Mouse (Mus musculus) retina, adult 2 months (tissue): ENCODE measurements around the gene Clec11a.
"Not testable (repeated sequence)": the region's sequence is repeated elsewhere in the genome, so short reads cannot be mapped to it uniquely, and the experiment has no call there.

Source experiments
- DNase-seq: peaks from one replicate; pipeline ENCODE4 v3.0.0-alpha.2; 2012; ENCODE audit warnings: low read depth, low spot score

The Clec11a gene

DNA sequence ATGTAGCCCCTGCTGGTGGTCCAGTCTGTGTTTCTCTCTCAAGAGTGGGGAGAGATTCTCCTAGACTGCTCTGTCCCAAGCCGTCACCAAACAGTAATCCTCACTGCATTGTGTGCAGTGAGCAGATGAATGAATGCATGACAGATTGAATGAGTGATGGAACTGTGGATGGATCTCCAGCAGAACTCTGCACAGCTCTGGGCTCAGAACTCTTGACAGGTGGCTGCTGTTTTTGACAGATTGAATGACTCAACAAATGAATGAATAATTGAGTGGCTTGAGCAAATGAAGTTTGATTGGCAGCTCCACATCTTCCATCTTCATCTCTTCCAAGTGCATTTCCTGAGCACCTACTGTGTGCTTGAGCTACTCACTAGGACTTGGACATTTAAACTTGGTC is 15.6 kb upstream of the Clec11a start:
- no peak for DNase-seq

- no peak for DNase-seq
Observed at GRCm38 (mm10) chr7:44320886-44321285, 14.2 kb upstream of the Clec11a start.

DNA sequence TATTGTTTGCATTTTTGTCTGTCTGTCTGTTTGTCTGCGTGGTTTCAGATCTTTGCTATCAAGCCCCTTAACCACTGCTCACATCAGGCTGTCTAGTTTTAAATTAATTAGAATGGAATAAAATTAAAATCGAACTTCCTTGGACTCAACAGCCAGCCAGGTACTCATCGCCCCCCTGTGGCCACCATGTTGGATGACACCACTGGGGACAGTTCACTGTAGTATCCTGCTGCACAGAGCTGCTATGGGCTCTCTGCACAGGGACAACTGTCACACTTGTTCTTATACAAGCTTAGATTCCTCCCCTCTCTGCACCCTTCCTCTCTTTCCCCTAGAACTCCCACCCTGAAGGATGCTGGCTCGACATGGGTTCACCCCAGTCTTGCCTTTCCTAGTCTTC is 11.2 kb upstream of the Clec11a start:
- no peak for DNase-seq

DNA sequence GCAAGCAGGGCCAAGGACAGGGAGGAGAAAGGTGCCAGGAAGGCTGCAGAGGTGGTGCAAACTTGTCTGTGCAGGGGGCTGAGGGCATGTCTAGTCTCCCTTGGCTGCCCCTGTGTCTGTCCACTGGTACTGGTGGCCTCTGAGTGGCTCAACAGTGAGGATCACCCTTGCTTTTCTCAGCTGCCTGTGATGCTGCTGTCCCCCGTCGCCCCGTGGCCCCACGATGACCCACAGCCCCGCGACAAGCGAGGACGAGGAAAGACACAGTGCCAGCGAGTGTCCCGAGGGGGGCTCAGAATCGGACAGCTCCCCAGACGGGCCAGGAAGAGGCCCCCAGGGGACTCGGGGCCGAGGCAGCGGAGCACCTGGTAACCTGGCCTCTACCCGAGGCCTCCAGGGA is 5.8 kb upstream of the Clec11a start:
- no peak for DNase-seq

- no peak for DNase-seq
Observed at GRCm38 (mm10) chr7:44311713-44312304, 5.1 kb upstream of the Clec11a start.

GRCm38 (mm10) chr7:44310878-44311712 is 4.4 kb upstream of the Clec11a start:
- no peak for DNase-seq

DNA sequence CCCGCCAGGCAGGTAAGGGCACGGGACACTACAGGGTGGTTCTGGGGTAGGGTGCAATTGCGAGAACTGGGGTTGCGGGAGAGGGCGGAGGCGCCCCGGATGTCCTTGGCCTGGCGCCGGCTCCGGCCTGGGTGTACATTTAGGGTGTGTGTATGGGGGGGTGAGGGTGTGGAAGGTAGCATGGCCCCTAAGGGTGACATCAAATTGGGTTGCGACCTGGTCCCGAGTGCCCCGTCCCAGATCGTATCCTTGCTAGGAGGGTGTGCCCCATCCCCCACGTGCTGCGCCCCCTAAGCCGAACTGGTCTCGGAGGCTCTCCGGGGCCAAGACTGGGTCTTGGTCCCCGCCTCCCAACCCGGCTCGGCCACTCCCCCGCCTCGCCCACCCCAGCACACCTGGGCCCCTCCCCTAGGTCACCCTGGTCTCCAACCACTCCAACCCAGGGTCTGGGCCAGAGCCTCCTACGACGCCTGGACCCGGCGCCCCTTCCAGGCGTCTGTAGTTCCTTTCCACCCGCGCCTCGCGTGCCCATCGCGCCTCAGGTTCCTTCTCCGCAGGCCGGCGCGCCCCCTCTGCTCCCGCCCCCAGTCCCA is 3.7 kb upstream of the Clec11a start:
- no peak for DNase-seq

GRCm38 (mm10) chr7:44309475-44310284 is 3.0 kb upstream of the Clec11a start, which contains the start of gene Shank1:
TSS of gene Shank1 (plus strand) at chr7:44310253.
- DNase-seq = no peak

DNA sequence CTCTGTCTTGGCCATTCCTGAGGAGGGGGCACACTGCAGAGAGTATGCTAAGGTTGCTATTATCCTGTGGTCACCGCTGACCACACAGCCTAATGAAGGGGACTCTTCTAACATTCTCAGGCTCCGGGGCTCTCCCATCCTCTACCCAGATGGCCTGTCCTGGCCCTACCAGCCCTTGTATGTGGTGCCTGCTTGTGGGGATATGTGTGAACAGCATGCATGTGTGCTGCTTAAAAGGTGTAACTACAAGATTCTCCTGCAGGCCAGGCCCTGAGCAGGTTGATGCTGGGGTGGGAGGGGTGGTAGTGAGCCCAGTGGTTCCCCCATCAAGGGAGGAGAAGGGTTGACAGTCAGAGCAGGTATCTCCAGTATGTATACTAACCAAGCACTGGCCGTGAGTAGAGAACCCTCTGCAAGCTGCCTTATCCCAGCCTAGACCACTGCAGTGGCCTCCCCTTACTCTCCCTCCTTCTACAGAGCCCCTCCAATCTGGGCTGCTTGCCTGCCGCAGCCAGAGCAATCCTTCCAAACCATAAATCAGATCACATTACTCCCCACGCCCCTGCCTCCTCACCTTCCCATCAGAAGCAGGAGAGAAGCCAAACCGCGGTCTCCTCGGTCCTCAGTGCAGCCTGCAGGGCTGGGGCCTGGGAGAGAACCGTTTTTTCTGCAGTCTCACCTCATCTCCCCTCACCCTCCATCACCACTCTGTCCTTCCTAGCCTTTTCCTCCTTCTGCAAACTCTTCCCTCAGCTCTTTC is 739 bp upstream of the Clec11a start:
- no peak for DNase-seq

DNA sequence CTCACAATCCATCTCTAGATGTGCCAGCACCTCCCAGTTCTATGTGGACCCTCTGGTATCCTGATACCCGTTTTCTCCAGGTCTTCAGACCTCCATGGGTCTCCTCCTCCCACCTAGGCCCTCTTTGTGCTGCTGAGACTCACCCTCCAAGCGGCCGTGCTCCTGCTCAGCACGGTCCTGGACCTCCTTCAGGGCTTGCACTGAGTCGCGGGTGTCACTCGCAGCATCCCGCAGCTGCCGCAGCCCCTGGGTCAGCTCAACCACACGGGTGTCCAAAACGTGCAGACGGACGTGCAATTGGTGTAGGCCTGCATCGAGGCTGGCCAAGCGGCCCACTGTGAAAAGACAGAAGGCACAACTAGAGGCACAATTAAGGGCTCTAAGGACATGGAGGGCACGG is 1.0 kb downstream of the Clec11a start:
- DNase-seq = no peak

- DNase-seq = peak; percentile 98
Observed at GRCm38 (mm10) chr7:44304775-44305641, 1.7 kb downstream of the Clec11a start.

- DNase-seq = no peak
Observed at GRCm38 (mm10) chr7:44304463-44304774, 2.3 kb downstream of the Clec11a start.

GRCm38 (mm10) chr7:44303346-44304340 is 3.1 kb downstream of the Clec11a start:
- no peak for DNase-seq

DNA sequence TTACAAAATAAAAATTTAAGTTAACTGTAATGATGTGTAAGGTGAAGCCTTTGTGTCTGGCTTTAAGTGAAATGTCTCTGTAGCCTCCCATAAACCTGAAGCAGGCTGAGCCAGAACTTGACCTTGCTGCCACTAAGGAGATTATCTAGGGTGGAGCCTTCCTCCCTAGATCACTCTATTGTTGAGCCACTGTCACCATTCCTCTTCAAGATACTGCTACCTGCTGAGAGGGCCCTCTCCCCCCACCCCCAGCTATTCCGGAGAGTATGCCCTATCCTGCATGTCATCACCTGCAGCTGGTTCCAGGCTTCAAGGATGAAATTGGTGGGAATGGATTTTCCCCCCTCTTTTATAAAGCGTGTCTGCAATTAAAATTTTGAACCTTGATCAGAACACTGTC is 9.2 kb downstream of the Clec11a start:
- not testable (repeated sequence) for DNase-seq

- no peak for DNase-seq
Observed at GRCm38 (mm10) chr7:44291418-44291817, 15.3 kb downstream of the Clec11a start.

GRCm38 (mm10) chr7:44290986-44291385 is 15.7 kb downstream of the Clec11a start:
- DNase-seq = no peak

DNA sequence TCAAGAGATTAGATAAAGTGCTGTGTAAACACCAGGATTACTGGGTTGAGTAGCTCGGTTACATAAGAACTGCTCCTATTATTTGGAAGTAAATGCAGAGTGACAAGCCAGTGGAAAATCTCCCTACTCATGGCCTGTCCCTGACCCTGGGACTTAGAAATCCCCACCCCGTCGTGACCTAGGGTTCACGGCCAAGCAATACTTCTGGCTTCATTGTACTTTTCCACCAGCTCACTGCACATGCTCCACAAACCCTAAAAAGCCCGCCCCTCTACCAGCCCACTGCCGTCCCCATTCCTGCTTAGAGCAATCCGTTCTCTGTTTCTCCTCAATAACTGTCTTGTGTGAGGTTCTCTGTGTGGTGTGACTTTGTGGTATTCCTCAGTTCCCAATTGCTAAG is 18.9 kb downstream of the Clec11a start:
- no peak for DNase-seq

- no peak for DNase-seq
Observed at GRCm38 (mm10) chr7:44281586-44281985, 25.1 kb downstream of the Clec11a start.

- DNase-seq = no peak
Observed at GRCm38 (mm10) chr7:44280959-44281358, 25.7 kb downstream of the Clec11a start.
